Mouse (Mus musculus): Measurements from ENCODE around the gene Sprr2a3. TPM values are rescaled to one million over a fixed set of nuclear protein-coding genes. Genes with fewer than 3 reads are reported as not detected.
"Not testable (repeated sequence)": the region's sequence is repeated elsewhere in the genome, so short reads cannot be mapped to it uniquely, and the experiment has no call there.

The Sprr2a3 gene
- not detected for total RNA-seq (2021)
- long read RNA-seq, experiment 1: 0 reads
- long read RNA-seq, experiment 2: 0 reads

DNA sequence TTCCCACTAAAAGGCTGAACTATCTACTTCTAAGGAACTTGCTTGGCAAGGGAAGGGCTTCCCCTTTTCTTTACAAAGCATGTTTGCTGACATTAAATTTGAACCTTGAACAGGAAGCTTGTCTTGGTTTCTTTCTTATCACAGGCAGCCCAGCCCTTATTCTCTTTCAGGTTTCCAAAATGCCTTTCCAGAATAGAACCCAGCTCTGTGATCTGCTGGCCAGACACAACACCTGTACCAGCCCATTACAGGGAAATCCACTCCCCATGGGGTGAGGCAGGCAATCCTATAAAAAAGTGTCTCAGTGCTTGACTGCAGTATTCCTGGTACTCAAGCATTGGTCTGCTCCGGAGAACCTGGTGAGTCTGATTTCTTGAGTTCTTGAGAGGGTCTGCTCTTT, at the start of gene Sprr2a3:
TSS of gene Sprr2a3 (plus strand) at position 317 of the 400 bp plus-strand sequence.
- intact Hi-C loops (cut with DNase I; ENCODE audit: low total_unique reads); DNase-seq: not testable (repeated sequence)

DNA sequence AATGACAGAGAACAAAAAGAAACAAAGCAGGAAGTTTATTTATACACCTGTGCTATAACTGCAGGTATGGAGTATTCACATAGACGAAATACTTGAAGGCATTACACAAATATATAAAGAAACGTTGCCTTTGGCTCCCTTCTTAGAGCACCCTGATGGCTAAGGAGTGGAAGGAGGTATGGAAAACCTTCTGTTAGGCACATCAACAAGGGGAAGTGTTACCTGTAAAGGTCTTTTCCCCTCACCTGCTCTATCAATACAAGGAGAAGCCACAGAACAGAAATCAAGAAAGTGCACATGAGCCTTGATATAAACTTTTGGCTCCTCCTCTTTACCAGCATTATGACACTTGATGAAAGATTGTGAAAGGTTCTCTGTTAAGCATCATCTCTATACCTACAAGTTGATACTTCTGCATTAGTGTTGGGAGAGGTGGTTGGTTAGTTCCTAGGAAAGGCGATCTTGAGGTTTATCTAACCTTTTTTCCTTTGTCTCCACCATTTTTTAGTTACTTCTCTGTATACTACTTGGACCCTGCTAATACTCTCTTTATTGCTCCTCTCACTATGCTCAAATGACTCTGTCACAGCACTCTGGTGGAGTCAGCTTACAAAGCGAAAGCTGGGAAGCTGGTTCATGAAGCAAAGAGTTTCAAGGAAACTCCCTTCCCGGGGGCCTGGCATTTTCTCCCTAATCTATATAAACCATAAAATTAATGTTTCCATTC, 48.6 kb upstream of the Sprr2a3 start:
- DNase-seq: not testable (repeated sequence)

DNA sequence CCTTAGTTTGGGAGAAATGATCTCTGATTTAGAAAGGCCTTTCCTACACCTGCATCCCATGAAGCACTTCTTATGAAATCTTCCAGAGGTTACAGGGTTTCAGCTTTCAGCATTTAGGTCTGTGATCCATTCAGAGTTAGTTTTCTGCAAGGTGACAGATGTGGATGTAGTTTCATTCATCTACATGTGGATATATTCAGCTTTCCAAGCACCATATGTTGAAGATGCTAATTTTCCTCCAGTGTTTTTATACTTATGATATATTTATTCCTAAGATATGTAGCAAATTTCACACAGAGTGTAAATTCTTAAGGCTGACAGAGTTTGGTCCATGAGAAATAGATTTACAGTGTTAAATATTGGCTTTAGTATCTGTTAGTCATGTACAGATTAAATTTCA, 46.5 kb upstream of the Sprr2a3 start:
- intact Hi-C loops (cut with DNase I; ENCODE audit: low total_unique reads); DNase-seq: not testable (repeated sequence)

More for the DNA sequence above, 48.6 kb upstream of the Sprr2a3 start:
- intact Hi-C loops (cut with DNase I; ENCODE audit: low total_unique reads): not testable (repeated sequence)

DNA sequence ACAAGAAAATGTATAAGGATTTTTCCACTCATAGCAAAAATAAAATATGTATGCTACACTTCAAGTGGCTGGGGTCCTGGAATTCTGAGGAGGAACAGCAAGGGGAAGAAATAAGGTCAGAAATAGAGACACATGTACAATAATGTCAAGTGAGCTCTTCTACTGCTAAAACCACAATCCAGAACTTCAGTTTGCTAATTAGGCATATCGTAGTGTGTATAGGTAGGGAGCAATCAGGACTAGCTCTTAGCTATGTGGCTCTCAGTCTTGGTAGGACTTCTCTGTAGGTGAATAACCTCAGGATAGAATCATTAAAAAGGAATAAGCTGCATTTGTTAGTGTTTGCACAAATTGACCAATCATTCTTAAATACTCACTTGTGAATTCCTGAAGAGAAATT, 46.0 kb upstream of the Sprr2a3 start:
- DNase-seq; intact Hi-C loops (cut with DNase I; ENCODE audit: low total_unique reads): not testable (repeated sequence)

DNA sequence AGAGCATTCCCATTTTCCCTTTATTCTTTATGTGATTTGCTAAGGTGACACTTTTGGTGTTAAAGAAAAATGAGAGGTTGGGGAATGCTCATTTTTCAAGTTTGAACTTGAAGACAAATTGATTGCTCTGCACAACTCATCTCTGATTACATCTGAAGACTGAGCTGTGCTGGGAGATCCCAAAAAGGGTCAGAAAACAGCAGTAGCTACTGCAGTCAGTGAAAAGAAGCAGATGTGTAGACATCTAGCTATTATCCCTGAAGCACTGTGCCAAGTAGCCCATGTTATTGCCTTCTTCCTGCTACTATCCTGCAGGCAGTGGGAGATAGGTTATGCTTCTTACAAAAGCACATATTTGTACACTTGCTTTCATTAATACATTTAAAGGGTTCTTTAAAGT, 40.4 kb upstream of the Sprr2a3 start:
- intact Hi-C loops (cut with DNase I; ENCODE audit: low total_unique reads); DNase-seq: not testable (repeated sequence)

DNA sequence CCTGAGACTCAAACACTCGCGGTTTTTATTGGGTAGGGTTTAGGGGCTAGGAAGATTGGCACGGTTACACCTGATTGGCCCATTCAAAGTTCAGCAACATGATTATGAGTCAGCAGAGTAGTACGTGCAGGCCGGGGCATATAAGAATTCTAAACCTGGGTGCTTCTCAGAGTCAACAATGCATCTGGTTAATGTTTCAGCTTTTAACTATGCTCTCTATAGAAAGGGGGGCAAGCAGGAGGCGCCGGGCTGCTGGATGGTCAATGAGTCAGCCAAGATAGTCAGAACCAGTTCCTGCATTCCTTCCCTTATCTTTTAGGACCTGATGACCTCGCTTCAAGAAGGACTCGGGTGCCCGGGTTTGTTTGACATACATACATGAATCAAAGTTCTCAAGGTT, 39.0 kb upstream of the Sprr2a3 start:
- DNase-seq; intact Hi-C loops (cut with DNase I; ENCODE audit: low total_unique reads): not testable (repeated sequence)

DNA sequence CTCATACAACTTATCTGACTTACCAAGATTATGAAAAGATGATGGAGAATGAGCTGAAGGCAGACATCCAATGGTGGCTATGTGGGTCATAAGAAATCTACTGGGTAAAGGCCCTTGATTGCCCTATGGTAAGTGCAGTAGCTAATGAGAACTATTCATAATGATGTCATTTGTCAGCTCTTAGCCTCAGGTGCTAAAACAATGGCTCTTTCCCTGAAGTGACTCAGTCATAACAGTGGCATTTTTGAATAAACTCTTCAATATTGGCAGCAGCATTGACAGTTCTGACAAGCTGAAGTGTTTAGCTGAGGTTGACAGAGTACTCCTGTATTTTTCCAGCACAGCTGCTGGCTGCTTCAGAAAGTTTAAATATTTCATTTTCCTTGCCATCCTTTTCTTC, 36.7 kb upstream of the Sprr2a3 start:
- DNase-seq; intact Hi-C loops (cut with DNase I; ENCODE audit: low total_unique reads): not testable (repeated sequence)

DNA sequence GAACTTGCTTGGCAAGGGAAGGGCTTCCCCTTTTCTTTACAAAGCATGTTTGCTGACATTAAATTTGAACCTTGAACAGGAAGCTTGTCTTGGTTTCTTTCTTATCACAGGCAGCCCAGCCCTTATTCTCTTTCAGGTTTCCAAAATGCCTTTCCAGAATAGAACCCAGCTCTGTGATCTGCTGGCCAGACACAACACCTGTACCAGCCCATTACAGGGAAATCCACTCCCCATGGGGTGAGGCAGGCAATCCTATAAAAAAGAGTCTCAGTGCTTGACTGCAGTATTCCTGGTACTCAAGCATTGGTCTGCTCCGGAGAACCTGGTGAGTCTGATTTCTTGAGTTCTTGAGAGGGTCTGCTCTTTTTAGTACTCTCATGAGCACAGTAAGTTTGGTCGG, 34.8 kb upstream of the Sprr2a3 start:
- intact Hi-C loops (cut with DNase I; ENCODE audit: low total_unique reads); DNase-seq: not testable (repeated sequence)

DNA sequence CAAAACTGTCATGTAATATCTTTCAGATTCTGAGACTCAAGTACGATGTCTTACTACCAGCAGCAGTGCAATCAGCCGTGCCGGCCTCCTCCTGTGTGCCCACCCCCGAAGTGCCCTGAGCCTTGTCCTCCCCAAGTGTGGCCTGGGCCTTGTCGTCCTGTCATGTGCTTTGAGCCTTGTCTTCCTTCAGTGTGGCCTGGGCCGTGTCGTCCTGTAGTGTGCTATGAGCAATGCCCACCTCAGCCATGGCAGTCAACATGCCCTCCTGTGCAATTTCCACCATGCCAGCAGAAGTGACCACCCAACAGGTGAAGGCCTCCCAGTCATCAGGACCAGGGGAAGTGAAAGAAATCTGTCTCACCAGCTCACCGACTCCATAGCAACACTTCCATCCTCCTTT, 31.4 kb upstream of the Sprr2a3 start:
- DNase-seq; intact Hi-C loops (cut with DNase I; ENCODE audit: low total_unique reads): not testable (repeated sequence)

DNA sequence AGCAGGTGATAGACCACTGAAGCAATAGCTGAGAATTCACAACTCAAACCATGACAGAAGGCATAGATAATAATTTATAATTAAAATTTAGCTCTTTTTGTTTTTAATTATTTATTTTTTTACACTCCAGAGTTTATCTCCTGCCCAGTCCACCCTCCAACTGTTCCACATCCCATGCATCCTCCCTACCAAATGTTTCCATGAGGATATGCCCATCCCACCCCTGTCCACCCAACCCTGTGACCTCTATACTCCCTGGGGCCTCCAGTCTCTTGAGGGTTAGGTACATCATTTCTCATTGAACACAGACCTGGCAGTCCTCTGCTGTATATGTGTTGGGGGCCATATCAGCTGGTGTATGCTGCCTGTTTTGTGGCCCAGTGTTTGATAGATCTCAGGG, 26.7 kb upstream of the Sprr2a3 start:
- DNase-seq; intact Hi-C loops (cut with DNase I; ENCODE audit: low total_unique reads): not testable (repeated sequence)

DNA sequence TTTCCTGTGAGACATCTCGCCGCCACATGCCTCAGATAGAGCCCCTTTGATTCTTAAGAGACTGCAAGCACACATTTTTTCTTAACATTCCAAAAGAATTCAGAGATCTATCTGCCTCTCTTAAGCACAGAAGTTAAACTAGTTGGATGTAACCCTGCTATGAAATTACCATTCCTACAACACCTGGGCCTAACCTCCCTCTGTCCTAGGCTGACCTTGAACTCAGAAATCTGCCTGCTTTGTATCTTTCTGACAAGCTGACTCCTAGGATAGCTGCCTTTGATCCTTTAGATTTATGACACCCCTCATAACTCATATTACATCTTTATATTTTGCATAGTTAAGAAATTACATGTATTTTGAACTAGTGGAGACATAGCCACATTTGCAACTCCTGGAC, 21.8 kb upstream of the Sprr2a3 start:
- DNase-seq; intact Hi-C loops (cut with DNase I; ENCODE audit: low total_unique reads): not testable (repeated sequence)

DNA sequence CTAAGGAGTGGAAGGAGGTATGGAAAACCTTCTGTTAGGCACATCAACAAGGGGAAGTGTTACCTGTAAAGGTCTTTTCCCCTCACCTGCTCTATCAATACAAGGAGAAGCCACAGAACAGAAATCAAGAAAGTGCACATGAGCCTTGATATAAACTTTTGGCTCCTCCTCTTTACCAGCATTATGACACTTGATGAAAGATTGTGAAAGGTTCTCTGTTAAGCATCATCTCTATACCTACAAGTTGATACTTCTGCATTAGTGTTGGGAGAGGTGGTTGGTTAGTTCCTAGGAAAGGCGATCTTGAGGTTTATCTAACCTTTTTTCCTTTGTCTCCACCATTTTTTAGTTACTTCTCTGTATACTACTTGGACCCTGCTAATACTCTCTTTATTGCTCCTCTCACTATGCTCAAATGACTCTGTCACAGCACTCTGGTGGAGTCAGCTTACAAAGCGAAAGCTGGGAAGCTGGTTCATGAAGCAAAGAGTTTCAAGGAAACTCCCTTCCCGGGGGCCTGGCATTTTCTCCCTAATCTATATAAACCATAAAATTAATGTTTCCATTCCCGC, 13.7 kb upstream of the Sprr2a3 start:
- intact Hi-C loops (cut with DNase I; ENCODE audit: low total_unique reads): not testable (repeated sequence)

DNA sequence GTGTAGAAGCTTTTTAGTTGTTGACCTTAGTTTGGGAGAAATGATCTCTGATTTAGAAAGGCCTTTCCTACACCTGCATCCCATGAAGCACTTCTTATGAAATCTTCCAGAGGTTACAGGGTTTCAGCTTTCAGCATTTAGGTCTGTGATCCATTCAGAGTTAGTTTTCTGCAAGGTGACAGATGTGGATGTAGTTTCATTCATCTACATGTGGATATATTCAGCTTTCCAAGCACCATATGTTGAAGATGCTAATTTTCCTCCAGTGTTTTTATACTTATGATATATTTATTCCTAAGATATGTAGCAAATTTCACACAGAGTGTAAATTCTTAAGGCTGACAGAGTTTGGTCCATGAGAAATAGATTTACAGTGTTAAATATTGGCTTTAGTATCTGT, 11.7 kb upstream of the Sprr2a3 start:
- intact Hi-C loops (cut with DNase I; ENCODE audit: low total_unique reads); DNase-seq: not testable (repeated sequence)

More for the DNA sequence above, 13.7 kb upstream of the Sprr2a3 start:
- DNase-seq: not testable (repeated sequence)

DNA sequence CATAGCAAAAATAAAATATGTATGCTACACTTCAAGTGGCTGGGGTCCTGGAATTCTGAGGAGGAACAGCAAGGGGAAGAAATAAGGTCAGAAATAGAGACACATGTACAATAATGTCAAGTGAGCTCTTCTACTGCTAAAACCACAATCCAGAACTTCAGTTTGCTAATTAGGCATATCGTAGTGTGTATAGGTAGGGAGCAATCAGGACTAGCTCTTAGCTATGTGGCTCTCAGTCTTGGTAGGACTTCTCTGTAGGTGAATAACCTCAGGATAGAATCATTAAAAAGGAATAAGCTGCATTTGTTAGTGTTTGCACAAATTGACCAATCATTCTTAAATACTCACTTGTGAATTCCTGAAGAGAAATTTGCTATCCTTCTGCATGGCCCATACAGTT, 11.2 kb upstream of the Sprr2a3 start:
- DNase-seq; intact Hi-C loops (cut with DNase I; ENCODE audit: low total_unique reads): not testable (repeated sequence)

DNA sequence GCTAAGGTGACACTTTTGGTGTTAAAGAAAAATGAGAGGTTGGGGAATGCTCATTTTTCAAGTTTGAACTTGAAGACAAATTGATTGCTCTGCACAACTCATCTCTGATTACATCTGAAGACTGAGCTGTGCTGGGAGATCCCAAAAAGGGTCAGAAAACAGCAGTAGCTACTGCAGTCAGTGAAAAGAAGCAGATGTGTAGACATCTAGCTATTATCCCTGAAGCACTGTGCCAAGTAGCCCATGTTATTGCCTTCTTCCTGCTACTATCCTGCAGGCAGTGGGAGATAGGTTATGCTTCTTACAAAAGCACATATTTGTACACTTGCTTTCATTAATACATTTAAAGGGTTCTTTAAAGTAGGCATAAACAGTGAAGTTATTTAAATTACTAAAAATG, 5.6 kb upstream of the Sprr2a3 start:
- DNase-seq; intact Hi-C loops (cut with DNase I; ENCODE audit: low total_unique reads): not testable (repeated sequence)

DNA sequence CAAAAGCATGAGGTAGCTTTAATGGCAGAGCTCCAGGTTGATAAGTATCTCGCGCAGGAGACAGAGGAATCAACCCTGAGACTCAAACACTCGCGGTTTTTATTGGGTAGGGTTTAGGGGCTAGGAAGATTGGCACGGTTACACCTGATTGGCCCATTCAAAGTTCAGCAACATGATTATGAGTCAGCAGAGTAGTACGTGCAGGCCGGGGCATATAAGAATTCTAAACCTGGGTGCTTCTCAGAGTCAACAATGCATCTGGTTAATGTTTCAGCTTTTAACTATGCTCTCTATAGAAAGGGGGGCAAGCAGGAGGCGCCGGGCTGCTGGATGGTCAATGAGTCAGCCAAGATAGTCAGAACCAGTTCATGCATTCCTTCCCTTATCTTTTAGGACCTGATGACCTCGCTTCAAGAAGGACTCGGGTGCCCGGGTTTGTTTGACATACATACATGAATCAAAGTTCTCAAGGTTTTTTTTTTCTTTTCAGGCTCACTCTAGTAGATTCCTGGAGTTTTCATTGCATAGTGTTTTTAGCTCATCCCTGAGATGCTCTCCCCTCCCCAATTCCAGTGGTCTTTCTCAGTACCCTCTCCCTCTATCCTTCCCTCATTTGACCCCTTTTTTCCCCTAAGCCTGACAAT, 4.1 kb upstream of the Sprr2a3 start:
- DNase-seq; intact Hi-C loops (cut with DNase I; ENCODE audit: low total_unique reads): not testable (repeated sequence)

DNA sequence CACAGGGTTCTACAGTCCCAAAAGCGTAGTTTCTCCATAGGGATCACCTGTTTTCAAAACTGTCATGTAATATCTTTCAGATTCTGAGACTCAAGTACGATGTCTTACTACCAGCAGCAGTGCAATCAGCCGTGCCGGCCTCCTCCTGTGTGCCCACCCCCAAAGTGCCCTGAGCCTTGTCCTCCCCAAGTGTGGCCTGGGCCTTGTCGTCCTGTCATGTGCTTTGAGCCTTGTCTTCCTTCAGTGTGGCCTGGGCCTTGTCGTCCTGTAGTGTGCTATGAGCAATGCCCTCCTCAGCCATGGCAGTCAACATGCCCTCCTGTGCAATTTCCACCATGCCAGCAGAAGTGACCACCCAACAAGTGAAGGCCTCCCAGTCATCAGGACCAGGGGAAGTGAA, 3.3 kb downstream of the Sprr2a3 start:
- intact Hi-C loops (cut with DNase I; ENCODE audit: low total_unique reads); DNase-seq: not testable (repeated sequence)

DNA sequence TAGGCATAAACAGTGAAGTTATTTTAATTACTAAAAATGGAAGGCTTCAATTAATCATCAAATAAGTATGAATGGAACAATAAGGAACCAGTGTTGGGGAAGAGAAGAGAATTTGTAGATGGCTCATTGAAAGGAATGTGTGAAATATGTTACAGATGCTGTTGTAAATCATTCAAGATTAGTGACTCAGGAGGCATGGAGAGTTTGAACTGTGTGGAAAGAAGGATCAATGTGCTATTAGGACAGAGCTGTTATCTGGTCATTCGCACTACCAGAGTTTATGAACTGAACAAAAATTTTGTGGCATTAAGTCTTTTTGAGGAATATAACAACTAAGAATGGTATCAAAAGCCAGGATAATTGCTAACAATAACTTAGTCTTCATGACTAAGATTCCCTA, 22.2 kb downstream of the Sprr2a3 start:
- DNase-seq: no peak
- intact Hi-C loops (cut with DNase I; ENCODE audit: low total_unique reads): no loop called here

DNA sequence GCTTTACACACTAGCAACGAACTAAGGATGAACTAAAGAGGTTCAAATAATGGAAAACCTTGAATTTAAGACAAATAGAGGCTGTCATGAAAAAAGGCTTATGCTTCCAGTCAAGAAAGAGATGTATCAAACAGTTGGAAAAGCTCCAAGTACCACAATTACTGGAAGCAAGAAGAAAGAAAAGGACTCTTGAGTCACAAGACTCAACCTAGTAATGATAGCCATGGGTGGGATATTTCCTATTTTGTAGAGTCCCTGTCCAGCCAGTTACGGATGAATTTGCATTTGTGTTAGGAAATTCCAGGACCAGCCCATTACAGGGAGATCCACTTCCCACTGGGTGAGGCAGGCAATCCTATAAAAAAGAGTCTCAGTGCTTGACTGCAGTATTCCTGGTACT, 31.1 kb downstream of the Sprr2a3 start, which contains the start of gene Sprr2b:
TSS of gene Sprr2b (plus strand) at position 301 of the 400 bp plus-strand sequence.
- intact Hi-C loops (cut with DNase I; ENCODE audit: low total_unique reads): no loop called here
- no peak for DNase-seq

DNA sequence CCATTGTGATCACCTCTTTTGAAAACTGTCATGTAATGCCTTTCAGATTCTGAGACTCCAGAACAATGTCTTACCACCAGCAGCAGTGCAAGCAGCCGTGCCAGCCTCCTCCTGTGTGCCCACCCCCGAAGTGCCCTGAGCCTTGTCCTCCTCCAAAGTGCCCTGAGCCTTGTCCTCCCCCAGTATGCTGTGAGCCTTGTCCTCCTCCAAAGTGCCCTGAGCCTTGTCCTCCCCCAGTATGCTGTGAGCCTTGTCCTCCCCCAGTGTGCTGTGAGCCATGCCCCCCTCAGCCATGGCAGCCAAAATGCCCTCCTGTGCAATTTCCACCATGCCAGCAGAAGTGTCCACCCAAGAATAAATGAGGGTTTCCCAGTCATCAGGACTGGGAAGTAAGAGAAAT, 32.2 kb downstream of the Sprr2a3 start:
- DNase-seq: no peak
- intact Hi-C loops (cut with DNase I; ENCODE audit: low total_unique reads): no loop called here
